Mouse (Mus musculus): Measurements from ENCODE around the gene Tex29. TPM values are rescaled to one million over a fixed set of nuclear protein-coding genes. Genes with fewer than 3 reads are reported as not detected.

The Tex29 gene
- polyA plus RNA-seq, 1 experiment from 2014 or later = 0.27 TPM

- H3K4me3 ChIP-seq (ENCODE audit: low read depth, low read length) = no peak overlapping the region
- WGBS = 80% methylated on average over 3 of the region's 3 CpGs
- no peaks in the 10 kb centered on the region for H3K27me3 ChIP-seq (replicated peaks; ENCODE audit: control insufficient read depth, insufficient read depth, low read length)
- no peak overlapping the region for H3K4me2 ChIP-seq (replicated peaks; ENCODE audit: low read depth)
- H3K36me3 ChIP-seq (ENCODE audit: control insufficient read depth, insufficient read depth) = peaks cover 66% of the 10 kb centered on the region
- no peaks in the 10 kb centered on the region for H3K9me3 ChIP-seq (ENCODE audit: control insufficient read depth)
- no peak overlapping the region for H3K27ac ChIP-seq (ENCODE audit: low read depth, low read length)
- H3K9ac ChIP-seq (ENCODE audit: low read depth, low read length) = no peak overlapping the region
- no peak for TF ChIP-seq CTCF (IDR thresholded peaks at IDR 0.05; ENCODE audit: low read depth)
- ATAC-seq = no peak
- H3K4me1 ChIP-seq (replicated peaks; ENCODE audit: control insufficient read depth, insufficient read depth, low read length) = no peaks in the 10 kb centered on the region
Observed at GRCm38 (mm10) chr8:11825756-11826155, 14.5 kb upstream of the Tex29 start.

- Histone ChIP-seq H3K9me3 (ENCODE audit: control insufficient read depth) (no peaks in the 10 kb centered on the region), H3K27ac (ENCODE audit: low read depth, low read length) (no peak overlapping the region), H3K36me3 (ENCODE audit: control insufficient read depth, insufficient read depth) (peaks cover 66% of the 10 kb centered on the region), H3K4me2 (replicated peaks; ENCODE audit: low read depth) (no peak overlapping the region), H3K27me3 (replicated peaks; ENCODE audit: control insufficient read depth, insufficient read depth, low read length) (no peaks in the 10 kb centered on the region), H3K4me1 (replicated peaks; ENCODE audit: control insufficient read depth, insufficient read depth, low read length) (no peaks in the 10 kb centered on the region), H3K9ac (ENCODE audit: low read depth, low read length) (no peak overlapping the region), H3K4me3 (ENCODE audit: low read depth, low read length) (no peak overlapping the region)
- ATAC-seq = no peak
- no peak for TF ChIP-seq CTCF (IDR thresholded peaks at IDR 0.05; ENCODE audit: low read depth)
- WGBS = 66% methylated on average over 3 of the region's 3 CpGs
Observed at GRCm38 (mm10) chr8:11827312-11827711, 13.0 kb upstream of the Tex29 start.

- no peak overlapping the region for H3K4me3 ChIP-seq (ENCODE audit: low read depth, low read length)
- no peak for ATAC-seq
Observed at GRCm38 (mm10) chr8:11830214-11831046, 9.8 kb upstream of the Tex29 start.

GRCm38 (mm10) chr8:11831174-11831573 lies 9.1 kb upstream of the Tex29 start:
- Histone ChIP-seq H3K27ac (ENCODE audit: low read depth, low read length) (no peak overlapping the region), H3K4me3 (ENCODE audit: low read depth, low read length) (no peak overlapping the region), H3K4me2 (replicated peaks; ENCODE audit: low read depth) (no peak overlapping the region), H3K9me3 (ENCODE audit: control insufficient read depth) (no peaks in the 10 kb centered on the region), H3K36me3 (ENCODE audit: control insufficient read depth, insufficient read depth) (peaks cover 60% of the 10 kb centered on the region), H3K27me3 (replicated peaks; ENCODE audit: control insufficient read depth, insufficient read depth, low read length) (no peaks in the 10 kb centered on the region), H3K4me1 (replicated peaks; ENCODE audit: control insufficient read depth, insufficient read depth, low read length) (no peaks in the 10 kb centered on the region), H3K9ac (ENCODE audit: low read depth, low read length) (no peak overlapping the region)
- TF ChIP-seq CTCF (IDR thresholded peaks at IDR 0.05; ENCODE audit: low read depth) = no peak
- no peak for ATAC-seq
- WGBS = 78% methylated on average over 10 of the region's 10 CpGs

More at GRCm38 (mm10) chr8:11830214-11831046, 9.8 kb upstream of the Tex29 start:
- Histone ChIP-seq H3K9me3 (ENCODE audit: control insufficient read depth) (no peaks in the 10 kb centered on the region), H3K36me3 (ENCODE audit: control insufficient read depth, insufficient read depth) (peaks cover 65% of the 10 kb centered on the region), H3K4me2 (replicated peaks; ENCODE audit: low read depth) (no peak overlapping the region), H3K27ac (ENCODE audit: low read depth, low read length) (no peak overlapping the region), H3K27me3 (replicated peaks; ENCODE audit: control insufficient read depth, insufficient read depth, low read length) (no peaks in the 10 kb centered on the region), H3K9ac (ENCODE audit: low read depth, low read length) (no peak overlapping the region), H3K4me1 (replicated peaks; ENCODE audit: control insufficient read depth, insufficient read depth, low read length) (no peaks in the 10 kb centered on the region)
- WGBS = 87% methylated on average over 16 of the region's 16 CpGs
- TF ChIP-seq CTCF (IDR thresholded peaks at IDR 0.05; ENCODE audit: low read depth) = no peak

GRCm38 (mm10) chr8:11831939-11832338 lies 8.3 kb upstream of the Tex29 start:
- Histone ChIP-seq H3K4me3 (ENCODE audit: low read depth, low read length) (no peak overlapping the region), H3K9ac (ENCODE audit: low read depth, low read length) (no peak overlapping the region), H3K27me3 (replicated peaks; ENCODE audit: control insufficient read depth, insufficient read depth, low read length) (no peaks in the 10 kb centered on the region), H3K27ac (ENCODE audit: low read depth, low read length) (no peak overlapping the region), H3K9me3 (ENCODE audit: control insufficient read depth) (no peaks in the 10 kb centered on the region), H3K4me2 (replicated peaks; ENCODE audit: low read depth) (no peak overlapping the region), H3K36me3 (ENCODE audit: control insufficient read depth, insufficient read depth) (peaks cover 60% of the 10 kb centered on the region), H3K4me1 (replicated peaks; ENCODE audit: control insufficient read depth, insufficient read depth, low read length) (no peaks in the 10 kb centered on the region)
- WGBS = 75% methylated on average over 5 of the region's 5 CpGs
- no peak for TF ChIP-seq CTCF (IDR thresholded peaks at IDR 0.05; ENCODE audit: low read depth)
- ATAC-seq = no peak

- H3K36me3 ChIP-seq (ENCODE audit: control insufficient read depth, insufficient read depth) = peaks cover 54% of the 10 kb centered on the region
Observed at GRCm38 (mm10) chr8:11833157-11833556, 7.1 kb upstream of the Tex29 start.

More at GRCm38 (mm10) chr8:11833157-11833556, 7.1 kb upstream of the Tex29 start:
- H3K4me2 ChIP-seq (replicated peaks; ENCODE audit: low read depth) = no peak overlapping the region
- H3K9me3 ChIP-seq (ENCODE audit: control insufficient read depth) = no peaks in the 10 kb centered on the region
- H3K9ac ChIP-seq (ENCODE audit: low read depth, low read length) = no peak overlapping the region
- no peaks in the 10 kb centered on the region for H3K27me3 ChIP-seq (replicated peaks; ENCODE audit: control insufficient read depth, insufficient read depth, low read length)
- 94% methylated on average over 4 of the region's 4 CpGs for WGBS
- no peak overlapping the region for H3K4me3 ChIP-seq (ENCODE audit: low read depth, low read length)
- no peak overlapping the region for H3K27ac ChIP-seq (ENCODE audit: low read depth, low read length)
- ATAC-seq = no peak
- no peak for TF ChIP-seq CTCF (IDR thresholded peaks at IDR 0.05; ENCODE audit: low read depth)
- H3K4me1 ChIP-seq (replicated peaks; ENCODE audit: control insufficient read depth, insufficient read depth, low read length) = no peaks in the 10 kb centered on the region
